8 mouse cellular contexts compared by ENCODE assay signal in the genomic region with DNA sequence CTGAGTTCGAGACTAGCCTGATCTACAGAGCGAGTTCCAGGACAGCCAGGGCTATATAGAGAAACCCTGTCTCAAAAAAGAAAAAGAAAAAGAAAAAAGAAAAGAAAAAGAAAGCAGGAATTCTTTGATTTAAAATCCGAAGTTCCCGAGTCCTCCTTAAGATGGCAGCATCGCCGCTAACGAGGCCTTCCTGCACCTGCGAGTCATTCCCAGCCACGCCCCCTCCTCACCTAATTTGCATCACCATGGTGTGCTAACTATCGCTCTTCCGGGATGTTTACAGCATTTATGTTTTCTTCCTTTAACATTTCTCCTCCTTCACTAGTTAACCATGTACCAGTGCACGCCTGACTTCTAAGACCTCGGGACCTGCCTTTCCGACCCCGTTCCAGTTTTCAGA. TPM values are rescaled to one million over a fixed set of nuclear protein-coding genes. Genes with fewer than 3 reads are reported as not detected.
DNase-seq lines count a peak whose midpoint lies in the region; ATAC-seq and TF ChIP-seq lines count a peak whose summit lies in the region.

No protein-coding gene starts in this region.

- H3K9me3 ChIP-seq in embryonic facial prominence, embryonic 14.5 days (ENCODE audit: control insufficient read depth, low read length), result no peaks in the 10 kb centered on the region
- no peaks in the 10 kb centered on the region for H3K9me3 ChIP-seq in kidney, postnatal 0 days (replicated peaks; ENCODE audit: low read length)

- H3K4me3 ChIP-seq in embryonic facial prominence, embryonic 14.5 days (ENCODE audit: low read depth, low read length), result no peak overlapping the region
- H3K4me3 ChIP-seq in kidney, postnatal 0 days (replicated peaks; ENCODE audit: low read depth, low read length), result no peak overlapping the region

- TF ChIP-seq CTCF in kidney, postnatal 0 days (IDR thresholded peaks at IDR 0.05; ENCODE audit: low read depth), result peak; percentile 78

- H3K9ac ChIP-seq in embryonic facial prominence, embryonic 14.5 days (ENCODE audit: low read depth, low read length), result no peak overlapping the region
- no peak overlapping the region for H3K9ac ChIP-seq in kidney, postnatal 0 days (ENCODE audit: low read depth, low read length)

- no peak overlapping the region for H3K4me2 ChIP-seq in embryonic facial prominence, embryonic 14.5 days (ENCODE audit: low read depth, low read length)
- H3K4me2 ChIP-seq in kidney, postnatal 0 days (ENCODE audit: low read length), result peak overlapping the region; percentile 41; the same call in 1 of the 2 replicates

- no peak for ATAC-seq in embryonic facial prominence, embryonic 14.5 days (ENCODE audit: low read depth)
- peak; percentile 63; the same call in 1 of the 2 replicates for ATAC-seq in kidney, postnatal 0 days (replicated peaks; ENCODE audit: low FRiP score, low read depth)

- H3K36me3 ChIP-seq in embryonic facial prominence, embryonic 14.5 days (ENCODE audit: control insufficient read depth, insufficient read depth, low read length), result peaks cover 48% of the 10 kb centered on the region
- peaks cover 31% of the 10 kb centered on the region for H3K36me3 ChIP-seq in kidney, postnatal 0 days (ENCODE audit: insufficient read depth, low read length)

- H3K27ac ChIP-seq in embryonic facial prominence, embryonic 14.5 days (replicated peaks; ENCODE audit: low read depth, low read length), result no peak overlapping the region
- H3K27ac ChIP-seq in kidney, postnatal 0 days, result no peak overlapping the region

- peak; percentile 18 to 26 for DNase-seq in left cerebral cortex, adult 18-20 months (ENCODE audit: low spot score in 2 of 2)
- no peak for DNase-seq in left cerebral cortex, adult 9 months (ENCODE audit: low spot score in 2 of 2)
- peak; percentile 91 for DNase-seq in ES-CJ7 (ENCODE audit: low read depth, low spot score)
- peak; percentile 73 for DNase-seq in embryonic facial prominence, embryonic 14.5 days (ENCODE audit: low spot score)
- DNase-seq in kidney, postnatal 0 days (ENCODE audit: low spot score), result peak; percentile 78
- peak; percentile 55 for DNase-seq in naive thymus-derived CD4-positive, alpha-beta T cell, adult 2 months (ENCODE audit: low read depth)
- no peak for DNase-seq in gastrocnemius, postnatal 25 days
- DNase-seq in layer of hippocampus, postnatal 36 days, result no peak

- no peaks in the 10 kb centered on the region for H3K4me1 ChIP-seq in embryonic facial prominence, embryonic 14.5 days (ENCODE audit: control insufficient read depth, insufficient read depth, low read length)
- no peaks in the 10 kb centered on the region for H3K4me1 ChIP-seq in kidney, postnatal 0 days (replicated peaks; ENCODE audit: insufficient read depth, low read length)

- WGBS in embryonic facial prominence, embryonic 14.5 days, result 32% methylated on average over 15 of the region's 15 CpGs
- WGBS in kidney, postnatal 0 days, result 24% methylated on average over 15 of the region's 15 CpGs

- H3K27me3 ChIP-seq in embryonic facial prominence, embryonic 14.5 days (replicated peaks; ENCODE audit: control insufficient read depth, insufficient read depth, low read length), result no peaks in the 10 kb centered on the region
- H3K27me3 ChIP-seq in kidney, postnatal 0 days (ENCODE audit: insufficient read depth, low read length), result no peaks in the 10 kb centered on the region

RNA-seq across cellular contexts. Expression of gene Ndufv3, which starts 9.4 kb away (rescaled TPM):
- 100 to 1,000 TPM; 232 to 236 TPM for total RNA-seq in left cerebral cortex, adult 18-20 months (2021)
- 283 and 316 TPM in 2 replicates for polyA plus RNA-seq in embryonic facial prominence, embryonic 14.5 days (2014; fragmentation: Nextera tagmentation; extraction: Ambion mirVana)
- polyA plus RNA-seq in kidney, postnatal 0 days (2015; fragmentation: Nextera tagmentation; extraction: Ambion mirVana), result 353 and 364 TPM in 2 replicates
- total RNA-seq in gastrocnemius, postnatal 25 days (2021), result 100 to 1,000 TPM; 458 to 461 TPM
- 100 to 1,000 TPM; 267 to 275 TPM for total RNA-seq in layer of hippocampus, postnatal 36 days (2021)

RNA-seq across cellular contexts. Expression of gene Wdr4, which starts 9.5 kb away (rescaled TPM):
- total RNA-seq in left cerebral cortex, adult 18-20 months (2021), result 10 to 100 TPM; 22.7 to 24.3 TPM
- 29.3 and 31.7 TPM in 2 replicates for polyA plus RNA-seq in embryonic facial prominence, embryonic 14.5 days (2014; fragmentation: Nextera tagmentation; extraction: Ambion mirVana)
- 25.9 and 28.8 TPM in 2 replicates for polyA plus RNA-seq in kidney, postnatal 0 days (2015; fragmentation: Nextera tagmentation; extraction: Ambion mirVana)
- total RNA-seq in gastrocnemius, postnatal 25 days (2021), result 1 to 10 TPM; 5.1 to 6.7 TPM
- 10 to 100 TPM; 19.5 to 22.6 TPM for total RNA-seq in layer of hippocampus, postnatal 36 days (2021)

RNA-seq across cellular contexts. Expression of gene Pknox1, which starts 35.2 kb away (rescaled TPM):
- total RNA-seq in left cerebral cortex, adult 18-20 months (2021), result 10 to 100 TPM; 15.5 to 16.7 TPM
- 31.1 and 31.3 TPM in 2 replicates for polyA plus RNA-seq in embryonic facial prominence, embryonic 14.5 days (2014; fragmentation: Nextera tagmentation; extraction: Ambion mirVana)
- polyA plus RNA-seq in kidney, postnatal 0 days (2015; fragmentation: Nextera tagmentation; extraction: Ambion mirVana), result 21.5 and 24.6 TPM in 2 replicates
- total RNA-seq in gastrocnemius, postnatal 25 days (2021), result 1 to 10 TPM; 5.9 to 7.0 TPM
- 10 to 100 TPM; 14.6 to 17.2 TPM for total RNA-seq in layer of hippocampus, postnatal 36 days (2021)

Comparison
In these comparisons a context has a peak if more than half of its experiments do, and no peak if none do; other contexts are left out.
1. DNase-seq: peak in left cerebral cortex, adult 18-20 months (2 of 2), ES-CJ7 (single experiment), embryonic facial prominence, embryonic 14.5 days (single experiment), kidney, postnatal 0 days (single experiment) and naive thymus-derived CD4-positive, alpha-beta T cell, adult 2 months (single experiment); none in left cerebral cortex, adult 9 months (0 of 2), gastrocnemius, postnatal 25 days (single experiment) and layer of hippocampus, postnatal 36 days (0 of 2).